Mouse (Mus musculus): ENCODE measurements at regions not wholly inside any gene's neighbourhood (a gene's known extent, or its start where the extent isn't known, plus 50 kb on each side); places are given as distances from the start of the nearest gene placed in this dataset.

DNA sequence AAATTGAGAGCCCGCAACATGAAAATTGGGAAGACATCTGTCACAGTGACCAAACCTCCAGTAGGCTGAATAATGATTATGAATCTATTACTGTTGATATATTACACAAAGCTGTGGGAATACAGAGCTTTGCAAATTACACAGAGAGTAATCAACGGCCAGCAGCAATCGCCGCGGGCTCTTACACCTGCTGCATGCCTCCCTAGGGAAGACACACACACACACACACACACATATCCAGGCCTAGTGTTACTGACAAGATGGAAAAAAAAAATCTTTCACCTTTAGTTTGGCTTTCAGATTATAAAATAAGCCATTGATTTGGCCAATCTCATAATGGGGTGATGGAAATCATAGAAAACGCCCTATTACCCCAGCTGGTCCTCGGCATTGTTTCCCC, 327.4 kb downstream of the Btg1 start:
- no peak for DNase-seq (ENCODE audit: extremely low spot score in 1 of 2, low spot score in 1 of 2)

DNA sequence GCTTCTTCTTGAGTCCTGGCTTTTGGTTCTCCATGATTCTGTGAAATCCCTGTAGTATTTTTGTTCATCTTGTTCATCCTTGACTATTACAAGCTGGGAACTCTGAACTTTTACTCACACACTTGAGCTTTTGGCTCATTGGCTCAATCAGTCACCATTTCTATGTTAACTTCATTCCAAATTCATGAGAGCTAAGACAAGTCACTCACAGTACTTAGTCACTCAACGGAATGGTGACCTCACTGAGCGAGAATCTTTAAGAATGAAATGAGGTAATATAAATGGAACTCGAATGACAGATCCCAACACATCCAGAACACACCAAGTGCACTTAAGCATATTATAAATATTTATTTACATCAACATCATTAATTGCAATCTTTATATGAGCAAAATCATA, 331.2 kb downstream of the Btg1 start:
- DNase-seq (ENCODE audit: extremely low spot score in 1 of 2, low spot score in 1 of 2): no peak

DNA sequence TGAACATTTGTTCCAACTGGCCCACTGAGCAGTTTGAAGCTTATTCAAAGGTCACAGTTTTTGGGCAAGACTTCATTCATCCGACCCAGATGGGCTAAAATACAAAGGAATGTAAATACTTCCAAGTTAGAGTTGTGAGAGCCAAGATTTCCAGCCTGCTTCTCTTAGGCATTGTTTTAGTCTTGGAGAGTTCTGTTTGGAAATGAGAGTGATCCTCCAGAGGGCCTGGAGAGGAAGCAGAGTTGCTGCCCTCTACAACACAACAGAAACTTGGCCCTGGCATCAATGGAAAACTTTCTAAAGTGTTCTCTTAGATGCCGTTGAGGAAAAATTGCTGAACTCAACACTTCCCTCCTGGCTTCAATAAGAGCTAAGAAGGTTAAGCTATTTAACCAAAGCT, 332.1 kb downstream of the Btg1 start:
- no peak for DNase-seq (ENCODE audit: extremely low spot score in 1 of 2, low spot score in 1 of 2)

DNA sequence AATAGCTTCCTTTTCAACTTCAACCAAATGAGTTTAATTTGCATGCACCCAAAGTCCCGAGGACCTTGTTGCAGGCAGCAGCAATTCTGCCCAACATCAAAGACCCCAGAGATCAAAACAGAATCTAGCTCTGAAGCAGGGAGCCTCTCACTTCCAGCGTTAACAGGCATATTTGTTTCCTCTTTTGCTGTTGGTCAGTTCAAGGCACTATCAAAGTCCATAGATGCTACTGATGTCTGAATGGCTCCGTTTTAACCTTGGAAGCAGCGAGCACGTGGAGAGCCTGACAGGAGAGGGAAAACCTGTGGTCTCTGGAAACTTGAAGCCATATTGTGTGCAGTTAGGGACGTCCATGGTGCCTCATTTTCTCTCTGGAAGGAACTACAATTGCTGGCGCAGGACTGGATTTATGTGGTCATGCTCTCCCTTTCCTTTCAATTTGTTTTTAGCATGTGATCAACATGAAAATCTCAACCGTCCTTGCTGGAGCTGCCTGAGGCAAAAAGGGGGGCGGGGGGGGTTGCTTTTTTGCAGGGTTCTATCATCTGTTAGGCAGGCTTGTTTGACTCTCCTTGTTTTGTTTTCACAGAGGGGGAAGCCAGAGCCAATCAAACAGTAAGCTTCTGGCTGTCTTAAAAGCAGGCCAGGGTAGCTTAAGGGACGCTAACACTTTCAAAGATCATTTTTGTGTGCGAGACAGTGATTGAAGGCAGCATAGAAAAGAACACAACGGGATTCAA, 338.4 kb downstream of the Btg1 start:
- no peak for DNase-seq (ENCODE audit: extremely low spot score in 1 of 2, low spot score in 1 of 2)

DNA sequence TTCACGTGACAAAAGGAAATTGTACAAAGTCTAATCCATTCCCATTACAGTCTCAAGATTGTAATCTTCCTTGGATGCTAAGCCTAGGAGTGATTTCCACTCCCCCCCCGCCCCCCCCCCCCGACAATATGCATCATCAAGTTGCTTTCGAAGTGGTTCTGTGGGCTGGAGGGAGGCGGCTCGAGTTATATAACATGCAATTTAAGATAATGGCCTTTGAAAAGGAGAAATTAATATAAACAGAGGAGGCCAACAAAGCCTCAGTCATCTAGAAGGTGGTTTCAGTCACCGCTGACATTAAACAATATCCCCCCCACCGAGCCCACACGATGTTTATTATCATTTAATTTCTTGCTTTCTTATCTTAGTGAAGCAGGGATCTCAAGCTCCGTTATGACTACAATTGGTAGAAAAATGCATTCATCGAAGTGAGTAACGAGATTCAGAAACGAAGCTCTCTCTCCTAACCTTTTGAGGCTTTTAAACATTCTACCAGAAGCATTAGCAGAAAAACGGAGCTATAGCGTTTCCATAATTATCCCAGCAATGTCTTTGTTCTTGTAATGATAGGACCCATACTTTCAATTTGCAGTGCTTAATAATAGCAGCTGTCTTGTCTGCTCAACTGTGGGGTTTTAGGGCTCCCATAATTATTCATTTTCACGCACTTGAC, 339.1 kb downstream of the Btg1 start:
- no peak for DNase-seq (ENCODE audit: extremely low spot score in 1 of 2, low spot score in 1 of 2)

DNA sequence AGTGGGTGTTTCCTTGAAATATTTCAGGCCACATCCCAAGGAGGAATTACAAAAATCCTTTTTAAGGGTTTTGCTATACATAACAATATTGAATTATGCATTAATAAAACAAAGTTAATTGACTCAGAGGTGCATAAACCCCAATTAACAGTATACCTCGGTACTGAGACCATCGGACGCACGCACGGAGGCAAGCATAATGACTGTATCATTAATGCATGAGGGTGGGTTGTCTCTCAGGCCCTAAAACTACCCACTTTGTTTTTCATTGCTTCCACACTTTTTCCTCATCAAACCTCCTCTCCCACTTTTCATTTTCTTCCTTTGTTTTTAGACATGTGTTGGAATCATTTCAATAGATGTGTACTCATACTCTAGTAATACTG, 339.6 kb downstream of the Btg1 start:
- no peak for DNase-seq (ENCODE audit: extremely low spot score in 1 of 2, low spot score in 1 of 2)

DNA sequence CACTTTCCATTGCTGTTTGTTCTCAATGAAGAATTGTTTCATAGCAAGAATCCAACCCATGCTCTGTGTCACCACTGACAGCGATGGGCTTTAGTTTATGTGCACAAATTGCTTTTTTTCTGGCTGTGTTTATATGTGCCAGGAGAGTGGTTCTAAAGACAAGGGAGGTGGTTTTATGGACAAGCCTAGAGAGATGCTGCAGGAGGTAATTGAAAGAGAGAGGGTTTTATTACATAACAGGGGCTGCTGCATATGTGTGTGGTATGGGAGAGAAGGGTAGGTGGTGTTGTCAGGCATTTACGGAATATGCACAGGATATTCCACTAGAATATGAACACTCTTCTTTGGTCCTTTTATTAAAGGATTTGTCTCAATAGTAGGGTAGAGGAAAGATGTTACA, 340.2 kb downstream of the Btg1 start:
- DNase-seq (ENCODE audit: extremely low spot score in 1 of 2, low spot score in 1 of 2): no peak

DNA sequence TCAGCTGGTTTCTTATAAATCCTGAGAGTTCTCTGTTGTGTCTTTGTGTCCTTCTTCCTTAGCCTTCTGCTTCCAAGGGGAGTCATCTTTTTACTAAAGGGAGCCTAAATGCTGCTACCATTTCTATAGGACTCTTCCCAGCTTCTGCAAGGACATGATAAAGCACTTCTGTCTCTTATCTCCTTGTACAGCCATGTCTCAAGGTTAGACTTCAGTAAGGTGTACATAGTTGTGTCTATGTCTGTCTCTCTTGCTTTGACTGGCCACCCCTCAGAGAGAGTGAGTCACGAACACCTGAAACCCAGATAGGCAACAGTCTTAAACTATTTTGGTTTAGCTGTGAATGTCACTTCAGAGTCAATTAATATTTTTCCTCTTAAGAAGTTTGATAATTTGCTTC, 353.0 kb downstream of the Btg1 start:
- no peak for DNase-seq (ENCODE audit: extremely low spot score in 1 of 2, low spot score in 1 of 2)

DNA sequence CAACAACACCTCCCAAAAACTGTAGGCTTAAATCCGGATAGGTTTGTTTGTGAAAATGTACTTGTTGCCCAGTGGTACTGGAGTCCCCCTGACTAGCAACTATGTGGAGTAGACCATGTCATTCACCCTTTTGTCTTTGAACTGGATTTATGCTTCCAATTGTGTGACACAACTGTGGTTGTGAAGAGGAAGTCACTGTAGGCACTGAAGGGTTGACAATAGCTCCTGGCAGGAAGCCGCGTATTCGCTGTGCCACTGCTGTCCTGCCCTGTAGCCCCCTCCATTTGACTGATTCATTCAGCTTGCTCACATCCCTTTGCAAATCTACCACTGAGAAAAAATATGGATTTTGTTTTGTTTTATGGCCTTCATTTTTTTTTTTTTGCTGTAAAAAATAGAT, 353.9 kb downstream of the Btg1 start:
- no peak for DNase-seq (ENCODE audit: extremely low spot score in 1 of 2, low spot score in 1 of 2)

DNA sequence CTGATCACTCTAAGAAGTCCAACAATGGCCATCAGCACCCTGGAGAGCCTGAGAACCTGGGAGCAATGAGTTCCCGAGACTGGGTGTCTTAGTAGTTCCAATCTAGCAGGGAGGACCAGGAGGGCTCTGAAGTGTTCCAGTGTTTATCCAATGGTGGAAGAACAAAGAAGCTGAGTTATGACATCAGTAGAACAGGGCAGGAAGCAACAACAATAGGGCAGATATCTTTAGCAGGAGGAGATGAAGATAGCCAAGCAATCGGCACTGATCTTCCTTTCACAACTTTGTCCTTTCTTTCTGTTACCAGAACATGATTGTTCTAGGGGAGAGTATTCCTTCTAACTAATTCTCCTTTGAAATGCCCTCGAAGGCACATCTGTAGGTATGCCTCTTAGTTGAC, 355.0 kb downstream of the Btg1 start:
- DNase-seq (ENCODE audit: extremely low spot score in 1 of 2, low spot score in 1 of 2): no peak

DNA sequence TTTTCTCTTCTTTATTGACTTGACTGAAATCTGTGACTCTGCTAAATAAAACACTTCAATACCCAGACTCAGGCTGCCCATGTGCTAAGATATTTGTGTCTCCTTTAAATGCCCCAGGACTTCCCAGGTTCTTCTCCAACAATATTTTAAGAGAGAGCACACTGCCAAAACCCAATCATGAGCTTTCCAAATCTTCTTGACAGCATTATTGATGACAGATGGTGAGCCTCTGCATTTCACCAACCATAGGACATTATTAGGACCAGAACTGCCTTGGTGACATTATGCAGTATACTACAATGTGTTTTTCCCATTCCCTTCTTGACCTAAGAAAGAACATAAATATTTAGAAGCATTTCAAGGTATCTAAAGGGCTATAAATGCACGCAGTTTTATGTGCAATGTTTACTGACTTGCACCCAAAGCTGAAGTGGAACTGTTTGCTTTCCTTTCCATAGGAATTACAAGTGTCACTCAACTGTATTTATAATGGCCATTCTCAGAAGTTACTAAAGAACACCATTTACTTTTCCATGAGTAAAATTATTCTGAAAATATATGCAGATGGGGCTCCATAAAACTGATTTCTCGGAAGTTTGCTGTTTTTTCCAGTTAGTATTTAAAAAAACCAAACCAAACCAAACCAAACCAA, 357.6 kb downstream of the Btg1 start:
- DNase-seq (ENCODE audit: extremely low spot score in 1 of 2, low spot score in 1 of 2): no peak

DNA sequence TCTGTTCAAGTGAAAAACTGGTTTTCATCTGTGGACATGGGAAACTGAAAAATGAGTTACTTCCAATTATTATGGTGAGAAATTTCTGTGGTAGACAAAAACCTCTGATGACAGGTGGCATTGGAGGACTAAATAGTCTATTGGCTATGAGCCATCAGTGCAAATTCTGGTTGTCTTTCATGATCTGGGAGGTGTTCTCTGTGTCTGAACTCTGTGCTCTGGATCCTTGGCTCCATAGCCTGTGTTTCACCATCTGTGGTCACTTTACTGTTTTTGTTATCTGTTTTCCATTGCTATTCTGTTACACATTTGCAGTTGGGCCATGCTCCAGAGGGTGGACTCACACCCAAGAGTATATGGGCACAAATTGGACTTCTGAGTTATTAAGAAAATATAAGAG, 359.9 kb downstream of the Btg1 start:
- DNase-seq (ENCODE audit: extremely low spot score in 1 of 2, low spot score in 1 of 2): no peak

DNA sequence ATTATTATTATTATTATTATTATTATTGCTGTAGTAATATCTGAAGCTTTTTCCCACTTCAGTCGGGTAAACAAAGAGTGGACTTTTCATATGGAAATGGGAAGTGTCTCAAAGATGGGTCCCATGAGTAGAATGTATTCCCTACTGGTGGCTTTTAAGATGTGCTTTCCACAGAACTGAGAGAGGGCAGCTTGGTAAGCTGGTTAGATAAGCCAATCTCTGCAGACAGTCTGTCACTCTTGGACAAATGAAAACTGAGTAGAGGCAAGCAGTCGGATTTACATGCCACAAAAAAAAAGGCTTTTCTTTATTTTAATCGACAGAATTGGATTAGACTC, 363.7 kb downstream of the Btg1 start:
- no peak for DNase-seq (ENCODE audit: extremely low spot score in 1 of 2, low spot score in 1 of 2)

DNA sequence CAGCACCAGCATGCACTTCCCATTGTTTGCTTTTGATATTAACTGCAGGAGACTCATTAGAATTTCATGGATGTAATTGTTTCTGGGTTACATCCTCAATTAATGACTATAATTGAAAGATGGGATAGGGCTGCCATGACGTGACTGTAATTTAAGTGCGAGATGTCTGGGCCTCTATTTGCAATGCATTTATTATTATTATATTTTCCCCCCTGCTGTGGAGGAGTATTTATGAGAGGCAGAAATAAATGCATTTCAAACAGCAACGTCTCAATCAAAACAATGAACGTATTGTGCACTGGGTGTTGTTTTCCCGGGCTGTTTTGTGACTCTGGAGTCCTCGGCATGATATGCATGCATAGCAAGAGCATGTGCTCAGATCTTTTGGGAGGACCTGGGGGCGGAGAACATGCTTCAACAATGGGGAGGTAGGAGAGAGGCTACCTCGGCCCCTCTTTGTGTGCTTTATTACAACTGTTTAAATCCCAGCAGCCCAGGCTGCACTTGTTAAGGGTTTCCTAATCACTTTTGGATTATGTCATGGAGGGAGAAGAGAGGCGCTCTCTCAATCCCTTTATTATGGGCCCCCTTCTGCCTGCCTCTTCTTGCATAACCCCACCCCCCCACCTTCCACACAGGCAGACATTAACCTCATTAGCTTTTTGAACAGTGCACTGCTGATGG, 364.2 kb downstream of the Btg1 start:
- no peak for DNase-seq (ENCODE audit: extremely low spot score in 1 of 2, low spot score in 1 of 2)

DNA sequence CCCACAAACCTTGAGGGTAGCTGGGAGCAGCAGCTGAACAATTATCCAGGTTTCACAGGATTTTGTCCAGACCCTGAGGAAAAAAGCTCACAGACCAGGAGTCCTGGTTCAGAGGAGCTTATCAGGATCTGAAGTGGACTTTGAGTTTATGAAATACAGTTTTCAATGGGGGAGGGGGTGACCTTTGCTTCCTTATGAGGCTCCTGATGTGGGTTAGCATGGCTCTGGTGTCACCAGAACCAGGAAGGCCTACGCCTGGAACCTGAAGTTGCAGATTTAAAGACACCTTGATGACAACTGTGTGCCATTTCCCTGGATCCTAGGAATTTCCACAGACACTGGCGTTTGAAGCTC, 364.7 kb downstream of the Btg1 start:
- DNase-seq (ENCODE audit: extremely low spot score in 1 of 2, low spot score in 1 of 2): no peak

DNA sequence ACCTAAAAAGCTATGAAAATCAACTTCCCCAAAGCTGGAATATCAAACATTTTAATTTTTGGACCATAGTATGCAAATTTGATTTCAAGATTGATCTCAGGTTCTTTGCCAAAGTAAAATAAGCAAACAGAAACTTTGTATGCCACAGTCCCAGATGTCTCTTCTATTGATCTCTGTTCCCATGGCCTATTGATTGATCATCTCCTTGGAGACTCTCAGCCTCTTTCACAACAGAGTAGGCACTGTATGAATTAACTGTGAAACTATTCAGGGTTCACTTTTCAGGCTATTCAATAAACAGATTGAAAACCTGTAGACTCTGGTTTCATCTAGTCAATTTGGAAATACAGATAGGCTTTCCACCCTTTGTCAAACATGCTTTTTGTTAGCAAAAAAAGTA, 384.1 kb downstream of the Btg1 start:
- no peak for DNase-seq (ENCODE audit: extremely low spot score in 1 of 2, low spot score in 1 of 2)

DNA sequence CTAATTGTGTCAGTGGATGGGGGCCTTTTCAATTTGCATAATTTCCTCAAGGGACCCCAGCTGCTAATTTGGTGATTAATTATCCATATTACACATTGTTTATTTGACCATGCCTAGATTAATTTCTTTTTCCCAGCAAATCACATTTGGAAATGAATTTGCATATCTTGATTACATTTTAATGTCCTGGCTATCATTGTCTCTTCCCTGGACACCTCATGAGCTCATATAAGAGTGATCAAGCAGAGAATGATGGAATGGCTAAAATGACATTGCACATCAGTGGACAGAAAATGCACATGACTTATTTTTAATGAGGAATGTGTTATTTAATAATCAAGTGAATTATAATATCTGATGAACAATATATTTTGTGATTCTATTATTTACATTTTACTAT, 392.1 kb downstream of the Btg1 start:
- DNase-seq (ENCODE audit: extremely low spot score in 1 of 2, low spot score in 1 of 2): no peak

DNA sequence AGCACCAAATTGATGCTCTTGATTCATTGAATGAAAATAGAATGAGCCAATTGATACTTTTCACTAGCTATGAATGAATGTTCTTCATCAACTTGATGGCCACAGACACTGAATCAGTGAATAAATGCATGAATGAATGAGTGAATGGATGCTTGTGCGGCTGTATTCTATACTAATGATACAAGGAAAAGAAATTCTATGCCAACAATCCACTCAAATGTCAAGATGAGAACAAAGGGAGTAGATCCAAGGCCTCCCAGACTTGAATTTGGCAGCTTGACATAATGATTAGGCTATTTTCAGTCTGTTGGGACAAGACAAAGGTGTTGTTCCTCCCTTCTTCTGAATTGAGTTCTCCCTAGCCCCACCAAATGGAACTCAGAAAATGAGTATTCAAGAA, 393.1 kb downstream of the Btg1 start:
- no peak for DNase-seq (ENCODE audit: extremely low spot score in 1 of 2, low spot score in 1 of 2)

DNA sequence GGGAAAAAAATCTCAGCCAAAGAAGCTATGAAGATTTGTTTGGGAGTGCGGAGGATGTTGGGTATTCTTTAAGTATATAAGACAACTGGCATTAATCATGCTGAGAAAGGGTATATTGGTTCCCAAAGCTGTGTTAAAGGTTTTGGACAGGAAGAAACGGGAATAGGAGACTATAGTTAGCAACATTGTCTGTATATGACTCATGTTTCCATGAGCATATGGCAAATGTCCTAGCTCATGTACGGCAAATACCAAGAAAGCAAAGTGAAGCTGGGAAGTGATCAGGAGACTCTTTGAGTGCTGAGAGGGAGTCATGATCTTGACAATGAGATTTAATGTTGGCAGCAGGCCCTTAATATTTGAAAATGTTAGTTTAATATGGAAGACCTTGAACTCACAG, 401.8 kb downstream of the Btg1 start:
- DNase-seq (ENCODE audit: extremely low spot score in 1 of 2, low spot score in 1 of 2): no peak

DNA sequence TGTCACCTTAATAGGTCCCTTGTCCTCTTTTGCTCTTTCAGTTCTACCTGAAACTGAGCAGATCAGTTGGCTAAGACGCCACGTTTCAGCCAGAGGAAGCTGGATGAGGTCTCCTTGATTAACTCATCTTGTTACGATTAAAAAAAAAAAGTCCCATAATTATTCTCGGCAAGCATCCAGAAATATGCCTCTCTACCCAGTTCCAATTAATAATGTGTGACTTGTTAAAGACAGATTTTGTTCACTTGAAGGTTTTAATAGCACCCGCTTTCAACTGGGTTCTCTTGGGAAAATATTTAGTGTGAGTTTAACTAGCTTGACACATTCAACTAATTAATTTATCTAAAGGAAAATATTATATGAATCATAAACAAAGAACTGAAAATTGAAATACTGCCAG, 412.0 kb downstream of the Btg1 start:
- no peak for DNase-seq (ENCODE audit: extremely low spot score in 1 of 2, low spot score in 1 of 2)

DNA sequence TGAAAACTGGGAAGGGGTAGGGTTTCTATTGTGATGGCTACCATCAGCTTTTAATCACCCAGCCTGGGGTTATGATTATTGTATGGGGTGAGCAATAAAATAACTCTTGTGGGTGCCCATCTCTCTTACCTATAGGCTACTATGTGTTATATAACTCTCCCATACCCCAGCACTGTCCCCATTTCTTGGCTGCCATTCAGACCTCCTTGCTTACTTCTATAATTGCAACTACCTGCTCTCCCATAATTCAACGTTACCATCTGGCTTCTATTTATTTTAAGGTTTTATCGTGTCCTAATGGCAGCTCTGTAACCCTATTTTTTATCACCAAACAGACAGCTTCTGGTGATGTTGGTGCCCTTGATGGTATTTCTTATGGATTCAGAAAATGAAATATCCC, 414.2 kb downstream of the Btg1 start:
- DNase-seq (ENCODE audit: extremely low spot score in 1 of 2, low spot score in 1 of 2): no peak

DNA sequence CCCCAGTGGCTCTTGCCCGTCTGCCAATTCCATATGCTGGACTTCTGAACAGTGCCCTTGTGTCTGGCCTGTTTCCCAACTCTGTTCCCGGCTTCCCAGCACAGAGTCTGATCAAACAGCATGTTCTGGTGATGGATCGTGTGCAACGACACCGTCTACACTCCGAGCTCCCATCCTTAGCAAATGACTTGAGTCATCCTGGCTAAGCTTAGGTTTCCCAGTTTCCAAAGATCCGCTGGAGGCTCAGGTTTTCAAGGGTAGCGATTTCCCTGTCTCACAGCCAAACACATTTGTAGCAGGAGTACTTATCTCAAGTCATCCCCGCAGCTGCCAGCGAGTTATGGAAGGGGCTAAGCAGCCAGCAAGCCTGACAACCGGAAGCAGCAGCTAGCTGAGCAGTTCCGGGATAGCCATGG, 418.6 kb downstream of the Btg1 start:
- peak in 1 of 2 experiments; percentile 10 for DNase-seq (ENCODE audit: extremely low spot score in 1 of 2, low spot score in 1 of 2)

All from layer of hippocampus, postnatal 25 days (tissue).